Mouse (Mus musculus) MEL (cell line): ENCODE results near the gene Srsf2. TPM values are rescaled to one million over a fixed set of nuclear protein-coding genes. Genes with fewer than 3 reads are reported as not detected.

Experiments
- EP300 ChIP-seq, 2 experiments: IDR thresholded peaks; 2 replicates each; pipeline ENCODE4 v1.6.1; 2011; ENCODE audit warnings: improper control_type of control experiment in 2 of 2, low read length in 2 of 2, low read depth in 1 of 2, mild to moderate bottlenecking in 1 of 2
- JUND ChIP-seq: IDR thresholded peaks from 2 replicates; pipeline ENCODE4 v1.6.1; 2011; ENCODE audit warnings: low read depth, mild to moderate bottlenecking, improper control_type of control experiment, low read length
- MAFK ChIP-seq: IDR thresholded peaks from 2 replicates; pipeline ENCODE4 v1.6.1; 2011; ENCODE audit warnings: low read depth, mild to moderate bottlenecking, low read length, improper control_type of control experiment, borderline replicate concordance
- UBTF ChIP-seq: IDR thresholded peaks from 2 replicates; pipeline ENCODE4 v1.6.1; 2012; ENCODE audit warnings: low read depth, mild to moderate bottlenecking, inconsistent platforms, low read length, improper control_type of control experiment, moderate library complexity, borderline replicate concordance; ENCODE audit not compliant: insufficient read depth
- ZMIZ1 ChIP-seq: IDR thresholded peaks from 2 replicates; pipeline ENCODE4 v1.6.1; 2012; ENCODE audit warnings: low read depth, mild to moderate bottlenecking, inconsistent platforms, low read length, improper control_type of control experiment, moderate library complexity
- polyA plus RNA-seq, 2 experiments: library from polyadenylated mRNA; stranded (reverse) in 1 of 2; unstranded in 1 of 2; fragments of >175 nt in 1 of 2; fragments of >200 nt in 1 of 2; gene quantifications; 2 replicates each; pipeline versions ENCODE4 v1.2.1 to v1.2.4; 2012; ENCODE audit warnings: low replicate concordance in 2 of 2, low read depth in 1 of 2; ENCODE audit not compliant: insufficient read length in 2 of 2, insufficient read depth in 1 of 2, missing spikeins in 1 of 2
- total RNA-seq: library from RNA; depleted of rRNA; stranded (reverse); fragments of 300-350 nt; gene quantifications from 2 replicates; pipeline ENCODE4 v1.2.3, GENCODE M21; 2012; rRNA removed

Srsf2 gene
- total and polyA plus RNA-seq, 3 experiments = 257 to 1,128 (median 453) TPM

GRCm38 (mm10) chr11:116801106-116801505, 51.8 kb downstream of the Srsf2 start (continued):
- TF ChIP-seq MAFK = no peak
- no peak for TF ChIP-seq UBTF
- TF ChIP-seq EP300 (IDR thresholded peaks at IDR 0.05; ENCODE audit: low read depth in 1 of 2, low read length in 2 of 2) = no peak
- no peak for TF ChIP-seq JUND
- TF ChIP-seq ZMIZ1 = no peak

Other genes with a start within 250 kb of the Srsf2 start
- gene Rhbdf2, start 226.1 kb downstream of the Srsf2 start, total RNA-seq = 6.4 and 7.7 TPM in 2 replicates
- 10 to 100 TPM in 1 of 2 experiments, not detected in 1; 13.7 TPM for gene Rhbdf2, start 226.1 kb downstream of the Srsf2 start, polyA plus RNA-seq
- 50.0 and 72.2 TPM in 2 replicates for gene Prcd, start 199.6 kb downstream of the Srsf2 start, total RNA-seq
- 10 to 100 TPM in 1 of 2 experiments, not detected in 1; 44.4 TPM for gene Prcd, start 199.6 kb downstream of the Srsf2 start, polyA plus RNA-seq
- gene Cygb, start 198.8 kb downstream of the Srsf2 start, total RNA-seq = 2.1 and 2.2 TPM in 2 replicates
- gene Cygb, start 198.8 kb downstream of the Srsf2 start, polyA plus RNA-seq = 1 to 10 TPM in 1 of 2 experiments, not detected in 1; 8.7 TPM
- not detected in 2 replicates for gene St6galnac1, start 77.6 kb downstream of the Srsf2 start, total RNA-seq
- gene St6galnac1, start 77.6 kb downstream of the Srsf2 start, polyA plus RNA-seq = not detected
- 2.7 and 2.9 TPM in 2 replicates for gene Mxra7, start 25.0 kb downstream of the Srsf2 start, total RNA-seq
- gene Mxra7, start 25.0 kb downstream of the Srsf2 start, polyA plus RNA-seq = 1 to 10 TPM in 1 of 2 experiments, not detected in 1; 9.3 TPM
- gene Mettl23, start 9.8 kb downstream of the Srsf2 start, total RNA-seq = 63.9 and 69.9 TPM in 2 replicates
- gene Mettl23, start 9.8 kb downstream of the Srsf2 start, polyA plus RNA-seq = 10 to 100 TPM in 1 of 2 experiments, not detected in 1; 58.5 TPM
- 159 and 175 TPM in 2 replicates for gene Jmjd6, start 9.6 kb downstream of the Srsf2 start, total RNA-seq
- 100 to 1,000 TPM in 1 of 2 experiments, not detected in 1; 192 TPM for gene Jmjd6, start 9.6 kb downstream of the Srsf2 start, polyA plus RNA-seq
- gene Mfsd11, start 654 bp downstream of the Srsf2 start, total RNA-seq = 25.7 and 36.3 TPM in 2 replicates
- gene Mfsd11, start 654 bp downstream of the Srsf2 start, polyA plus RNA-seq = 10 to 100 TPM in 1 of 2 experiments, not detected in 1; 25.4 TPM
- not detected in 2 replicates for gene Mgat5b, start 65.8 kb upstream of the Srsf2 start, total RNA-seq
- not detected for gene Mgat5b, start 65.8 kb upstream of the Srsf2 start, polyA plus RNA-seq